Mouse (Mus musculus) embryonic facial prominence, embryonic 15.5 days (tissue): ENCODE measurements around the gene Hist1h2bh. TPM values are rescaled to one million over a fixed set of nuclear protein-coding genes. Genes with fewer than 3 reads are reported as not detected.

Experiments used
- ATAC-seq: fragments of 200-750 bp; cut with Nextera tagmentation; 2 replicates; pipeline ENCODE4 v1.8.0; 2017; ENCODE audit warnings: low read depth, moderate TSS enrichment; ENCODE audit not compliant: insufficient number of reproducible peaks, low FRiP score, low TSS enrichment
- H3K27ac ChIP-seq: fragments of 300-500 bp; sonication (generic); replicated peaks from 2 replicates; pipeline ENCODE4 v1.5.1; 2015; ENCODE audit warnings: mild to moderate bottlenecking, inconsistent platforms
- H3K27me3 ChIP-seq: fragments of 300-500 bp; sonication (generic); 2 replicates; pipeline ENCODE4 v1.6.1; 2015; ENCODE audit warnings: inconsistent platforms
- H3K36me3 ChIP-seq: fragments of 300-500 bp; sonication (generic); 2 replicates; pipeline ENCODE4 v1.6.1; 2015; ENCODE audit warnings: mild to moderate bottlenecking, inconsistent platforms
- H3K4me1 ChIP-seq: fragments of 300-500 bp; sonication (generic); 2 replicates; pipeline ENCODE4 v1.6.1; 2015; ENCODE audit warnings: inconsistent platforms
- H3K4me2 ChIP-seq: fragments of 300-500 bp; sonication (generic); replicated peaks from 2 replicates; pipeline ENCODE4 v1.6.1; 2015; ENCODE audit warnings: mild to moderate bottlenecking, inconsistent platforms
- H3K4me3 ChIP-seq: fragments of 300-500 bp; sonication (generic); replicated peaks from 2 replicates; pipeline ENCODE4 v1.5.1; 2015; ENCODE audit warnings: mild to moderate bottlenecking, inconsistent platforms
- H3K9ac ChIP-seq: fragments of 300-500 bp; sonication (generic); 2 replicates; pipeline ENCODE4 v1.6.1; 2015; ENCODE audit warnings: inconsistent platforms
- H3K9me3 ChIP-seq: fragments of 300-500 bp; sonication (generic); replicated peaks from 2 replicates; pipeline ENCODE4 v1.6.1; 2016; ENCODE audit warnings: inconsistent platforms
- WGBS: fragments of 180-500 bp; shearing (Covaris S2); methylation state at CpG from one replicate; pipeline ENCODE4 v1.1.7; 2015; 5-methylcytosine and 5-hydroxymethylcytosine counted together
- polyA plus RNA-seq: library from polyadenylated mRNA; unstranded; fragments of >200 nt; fragmentation: Nextera tagmentation; extraction: Ambion mirVana; gene quantifications from 2 replicates; pipeline ENCODE4 v1.2.1, GENCODE M21; 2015

The Hist1h2bh gene
- polyA plus RNA-seq, 1 experiment from 2014 or later, result 1.0 TPM

DNA sequence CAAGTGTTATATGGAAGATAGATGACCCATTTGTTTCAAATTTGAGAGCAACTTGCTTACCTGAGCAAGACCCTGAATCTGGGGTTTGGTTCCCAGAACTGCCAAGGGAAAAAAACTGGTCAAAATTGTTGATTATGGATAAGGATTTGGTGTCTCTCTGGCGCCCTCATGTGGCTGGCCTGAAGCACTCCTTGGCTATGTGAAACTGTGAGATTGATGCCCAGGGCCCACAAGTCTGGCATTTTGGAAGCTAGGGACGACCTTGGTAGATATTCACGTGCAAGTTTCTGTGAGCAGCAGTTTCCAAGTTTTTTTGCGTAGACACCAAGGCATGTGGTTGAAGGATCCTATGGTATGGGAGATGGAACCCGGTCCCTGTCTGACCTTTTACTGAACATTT, 18.5 kb downstream of the Hist1h2bh start:
- no peaks in the 10 kb centered on the region for H3K9me3 ChIP-seq
- H3K27ac ChIP-seq, result no peak overlapping the region
- no peak for ATAC-seq
- 5% methylated on average over 5 of the region's 5 CpGs for WGBS
- H3K4me1 ChIP-seq, result peaks cover 11% of the 10 kb centered on the region
- no peaks in the 10 kb centered on the region for H3K27me3 ChIP-seq
- H3K36me3 ChIP-seq, result no peaks in the 10 kb centered on the region
- no peak overlapping the region for H3K9ac ChIP-seq
- H3K4me2 ChIP-seq, result 0 out of 2 replicates have a peak overlapping the region, but pooled peaks have one; percentile 12
- H3K4me3 ChIP-seq, result no peak overlapping the region

DNA sequence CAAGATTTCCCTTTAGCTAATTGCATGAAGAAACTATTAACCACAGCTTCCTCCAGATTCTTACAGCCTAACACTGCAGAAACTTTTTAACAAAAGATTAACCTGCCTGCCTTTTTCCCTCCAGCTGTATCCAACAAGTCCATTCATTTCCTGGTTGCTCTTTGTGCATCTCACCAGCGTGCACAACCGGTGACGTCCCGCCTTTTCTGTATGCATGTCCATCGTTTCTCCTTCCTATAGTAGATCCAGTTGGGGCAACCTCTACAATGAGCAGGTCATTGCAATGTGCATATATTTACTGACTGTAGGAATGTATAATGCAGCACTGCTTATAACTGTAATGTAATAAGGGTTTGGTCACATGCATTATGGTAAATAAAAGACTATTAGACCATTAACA, 19.2 kb downstream of the Hist1h2bh start:
- Histone ChIP-seq H3K4me2 (no peak overlapping the region), H3K36me3 (no peaks in the 10 kb centered on the region), H3K27ac (no peak overlapping the region), H3K4me1 (peaks cover 8% of the 10 kb centered on the region), H3K9me3 (no peaks in the 10 kb centered on the region), H3K9ac (no peak overlapping the region), H3K27me3 (no peaks in the 10 kb centered on the region), H3K4me3 (no peak overlapping the region)
- 49% methylated on average over 5 of the region's 5 CpGs for WGBS
- ATAC-seq, result no peak

DNA sequence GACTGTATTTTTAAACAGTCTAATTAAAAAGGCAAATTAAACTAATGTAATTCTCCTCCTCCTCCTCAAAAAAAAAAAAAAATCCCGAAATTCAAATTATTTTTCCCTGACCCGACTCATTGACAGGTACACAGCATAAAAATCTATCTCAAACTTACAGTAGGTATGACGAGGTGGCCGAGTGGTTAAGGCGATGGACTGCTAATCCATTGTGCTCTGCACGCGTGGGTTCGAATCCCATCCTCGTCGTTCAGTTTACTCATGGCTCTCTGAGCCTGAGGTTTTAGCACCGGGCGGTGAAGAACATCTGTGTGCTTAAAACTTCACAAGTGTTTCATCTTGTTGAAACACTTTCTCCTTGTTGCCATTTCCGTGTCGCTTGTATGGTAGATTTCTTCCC, 21.5 kb downstream of the Hist1h2bh start:
- peak overlapping the region; percentile 10; the same call in 1 of the 2 replicates for H3K4me3 ChIP-seq

DNA sequence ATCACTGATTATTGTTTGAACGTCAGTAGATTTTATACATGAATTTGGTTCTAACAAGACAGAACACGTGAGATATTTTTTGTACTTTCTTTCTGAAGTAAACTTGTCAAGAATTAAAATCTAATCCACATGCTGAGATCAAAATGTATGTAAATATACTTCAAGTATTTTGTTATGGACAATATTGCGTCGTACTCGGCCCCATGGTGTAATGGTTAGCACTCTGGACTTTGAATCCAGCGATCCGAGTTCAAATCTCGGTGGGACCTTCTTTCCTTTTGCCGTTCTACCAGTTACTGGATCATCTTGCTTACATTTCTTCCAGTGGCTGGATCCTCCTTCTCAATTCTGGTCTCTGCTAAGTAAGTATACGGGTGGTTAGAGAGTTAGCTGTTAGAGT, 23.8 kb downstream of the Hist1h2bh start:
- no peaks in the 10 kb centered on the region for H3K27me3 ChIP-seq
- H3K4me2 ChIP-seq, result peak overlapping the region; percentile 82
- H3K9ac ChIP-seq, result no peak overlapping the region
- peak overlapping the region; percentile 78 for H3K27ac ChIP-seq
- 0 out of 2 replicates have a peak, but pooled peaks have one; percentile 41 for ATAC-seq
- H3K4me1 ChIP-seq, result 0 out of 2 replicates have a peak, but pooled peaks cover 5% of the 10 kb centered on the region
- H3K4me3 ChIP-seq, result peak overlapping the region; percentile 58
- no peaks in the 10 kb centered on the region for H3K9me3 ChIP-seq
- no peaks in the 10 kb centered on the region for H3K36me3 ChIP-seq
- 0% methylated on average over 10 of the region's 10 CpGs for WGBS

More for the DNA sequence above, 21.5 kb downstream of the Hist1h2bh start:
- peaks cover 5% of the 10 kb centered on the region for H3K4me1 ChIP-seq
- H3K36me3 ChIP-seq, result no peaks in the 10 kb centered on the region
- no peak overlapping the region for H3K9ac ChIP-seq
- 0 out of 2 replicates have a peak overlapping the region, but pooled peaks have one; percentile 8 for H3K4me2 ChIP-seq
- no peaks in the 10 kb centered on the region for H3K27me3 ChIP-seq
- H3K27ac ChIP-seq, result no peak overlapping the region
- no peak for ATAC-seq
- no peaks in the 10 kb centered on the region for H3K9me3 ChIP-seq
- WGBS, result 2% methylated on average over 14 of the region's 14 CpGs

DNA sequence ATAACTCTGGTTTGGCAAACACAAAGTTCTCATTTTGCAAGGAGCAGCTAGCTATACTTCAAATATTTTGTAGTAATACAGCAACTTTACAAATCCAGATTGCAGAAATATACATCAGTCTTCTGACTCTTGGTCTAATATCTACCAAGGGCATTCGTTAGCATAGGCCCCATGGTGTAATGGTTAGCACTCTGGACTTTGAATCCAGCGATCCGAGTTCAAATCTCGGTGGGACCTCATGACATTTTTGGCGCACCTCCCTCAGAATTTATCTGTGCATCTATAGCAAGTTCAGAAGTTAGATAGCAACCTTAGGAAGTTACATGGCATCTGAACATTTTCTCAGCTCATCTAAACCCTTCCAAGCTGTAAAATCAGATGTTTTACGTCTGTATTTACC, 24.3 kb downstream of the Hist1h2bh start:
- Histone ChIP-seq H3K4me2 (peak overlapping the region; percentile 82), H3K4me3 (peak overlapping the region; percentile 58), H3K27me3 (no peaks in the 10 kb centered on the region), H3K27ac (peak overlapping the region; percentile 78), H3K9ac (no peak overlapping the region), H3K36me3 (no peaks in the 10 kb centered on the region), H3K9me3 (no peaks in the 10 kb centered on the region), H3K4me1 (0 out of 2 replicates have a peak, but pooled peaks cover 5% of the 10 kb centered on the region)
- ATAC-seq, result 0 out of 2 replicates have a peak, but pooled peaks have one; percentile 31
- WGBS, result 0% methylated on average over 6 of the region's 6 CpGs

DNA sequence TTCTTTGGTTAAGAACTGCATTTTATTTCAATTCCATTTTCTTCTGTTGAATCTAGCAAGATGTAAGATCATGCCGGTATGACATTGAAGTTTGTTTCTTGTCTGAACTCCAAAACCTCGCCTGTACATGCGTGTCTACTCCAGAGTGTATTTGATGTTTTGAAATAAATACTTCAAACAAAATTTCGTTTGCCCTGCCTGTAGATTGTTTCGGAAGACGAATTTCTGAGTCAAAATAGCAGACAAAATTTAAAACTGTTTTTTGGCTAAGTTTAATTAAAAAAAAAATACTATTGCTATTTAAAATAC, 24.9 kb downstream of the Hist1h2bh start:
- Histone ChIP-seq H3K9ac (no peak overlapping the region), H3K4me2 (peak overlapping the region; percentile 82), H3K4me3 (peak overlapping the region; percentile 58), H3K27ac (peak overlapping the region; percentile 65), H3K27me3 (no peaks in the 10 kb centered on the region), H3K36me3 (no peaks in the 10 kb centered on the region), H3K4me1 (0 out of 2 replicates have a peak, but pooled peaks cover 5% of the 10 kb centered on the region), H3K9me3 (no peaks in the 10 kb centered on the region)
- ATAC-seq, result no peak
- WGBS, result 0% methylated on average over 6 of the region's 6 CpGs

DNA sequence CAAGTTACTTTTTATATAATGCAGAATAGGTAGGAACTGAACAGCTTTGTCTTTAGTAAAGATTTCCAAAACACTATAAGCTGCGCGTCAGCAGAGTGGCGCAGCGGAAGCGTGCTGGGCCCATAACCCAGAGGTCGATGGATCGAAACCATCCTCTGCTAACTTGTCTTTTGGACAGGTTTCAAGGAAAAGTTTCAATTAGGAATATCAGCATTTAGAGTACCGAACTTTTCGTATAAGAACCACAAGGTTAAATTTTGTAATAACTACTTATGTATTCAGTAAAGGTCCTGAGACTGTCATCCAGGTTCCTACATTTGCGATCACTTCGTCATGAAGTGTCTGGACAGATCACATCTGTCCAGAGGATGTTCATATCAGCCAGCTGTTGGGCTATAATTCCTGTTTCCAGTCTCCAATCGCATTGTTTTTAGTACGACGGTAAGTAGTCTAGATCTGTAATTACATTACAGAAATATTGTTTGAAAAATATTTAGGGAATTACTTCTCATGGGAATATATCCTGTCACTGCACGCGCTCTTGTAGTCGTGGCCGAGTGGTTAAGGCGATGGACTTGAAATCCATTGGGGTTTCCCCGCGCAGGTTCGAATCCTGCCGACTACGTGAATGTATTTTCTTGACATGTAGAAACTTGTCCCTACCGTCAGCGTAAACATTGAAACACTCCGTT, 25.4 kb downstream of the Hist1h2bh start:
- Histone ChIP-seq H3K9me3 (no peaks in the 10 kb centered on the region), H3K27ac (peak overlapping the region; percentile 86), H3K4me2 (peak overlapping the region; percentile 82), H3K9ac (0 out of 2 replicates have a peak overlapping the region, but pooled peaks have one; percentile 28), H3K27me3 (no peaks in the 10 kb centered on the region), H3K4me3 (peak overlapping the region; percentile 58), H3K4me1 (0 out of 2 replicates have a peak, but pooled peaks cover 5% of the 10 kb centered on the region), H3K36me3 (no peaks in the 10 kb centered on the region)
- WGBS, result under 1% methylated on average over 27 of the region's 27 CpGs
- ATAC-seq, result peak; percentile 87

DNA sequence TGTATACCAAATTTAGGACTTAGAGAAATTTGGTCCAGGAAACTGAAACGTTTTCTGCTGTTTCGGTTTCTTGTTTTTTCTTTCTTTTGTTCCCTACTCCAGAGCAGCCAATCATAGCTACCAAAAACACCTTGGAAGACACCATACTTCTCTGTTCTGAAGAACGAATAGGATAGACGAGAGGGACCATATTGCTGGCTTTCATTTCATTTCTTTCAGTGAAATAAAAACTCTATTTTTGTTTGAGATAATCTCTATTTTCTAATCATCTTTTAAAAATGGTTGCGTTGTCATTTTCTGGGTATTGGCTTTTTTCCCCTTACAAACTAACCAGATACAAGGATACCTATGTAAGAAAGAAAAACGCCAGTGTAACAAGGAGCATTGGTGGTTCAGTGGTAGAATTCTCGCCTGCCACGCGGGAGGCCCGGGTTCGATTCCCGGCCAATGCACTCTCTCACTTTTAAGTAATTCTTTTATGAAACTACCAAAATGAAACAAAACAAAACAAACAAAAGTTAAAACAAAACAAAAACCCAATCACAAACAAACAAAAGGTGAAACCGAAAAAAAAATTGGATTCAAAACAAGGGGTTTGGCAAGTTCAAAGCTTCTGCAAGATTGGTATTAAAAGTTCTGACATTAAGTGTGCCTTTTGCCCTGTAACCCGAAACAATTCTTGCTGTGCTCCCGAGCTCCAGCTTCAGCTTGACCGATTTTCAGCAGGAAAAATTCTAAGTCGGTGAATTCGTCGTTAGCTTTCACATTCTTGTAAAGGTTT, 26.2 kb downstream of the Hist1h2bh start:
- no peaks in the 10 kb centered on the region for H3K9me3 ChIP-seq
- peak overlapping the region; percentile 82 for H3K4me2 ChIP-seq
- no peak overlapping the region for H3K9ac ChIP-seq
- peak overlapping the region; percentile 86 for H3K27ac ChIP-seq
- H3K4me3 ChIP-seq, result peak overlapping the region; percentile 58
- no peaks in the 10 kb centered on the region for H3K36me3 ChIP-seq
- no peaks in the 10 kb centered on the region for H3K27me3 ChIP-seq
- ATAC-seq, result peak; percentile 63; the same call in 1 of the 2 replicates
- whole genome bisulfite sequencing, result under 1% methylated on average over 19 of the region's 19 CpGs
- 0 out of 2 replicates have a peak, but pooled peaks cover 5% of the 10 kb centered on the region for H3K4me1 ChIP-seq

DNA sequence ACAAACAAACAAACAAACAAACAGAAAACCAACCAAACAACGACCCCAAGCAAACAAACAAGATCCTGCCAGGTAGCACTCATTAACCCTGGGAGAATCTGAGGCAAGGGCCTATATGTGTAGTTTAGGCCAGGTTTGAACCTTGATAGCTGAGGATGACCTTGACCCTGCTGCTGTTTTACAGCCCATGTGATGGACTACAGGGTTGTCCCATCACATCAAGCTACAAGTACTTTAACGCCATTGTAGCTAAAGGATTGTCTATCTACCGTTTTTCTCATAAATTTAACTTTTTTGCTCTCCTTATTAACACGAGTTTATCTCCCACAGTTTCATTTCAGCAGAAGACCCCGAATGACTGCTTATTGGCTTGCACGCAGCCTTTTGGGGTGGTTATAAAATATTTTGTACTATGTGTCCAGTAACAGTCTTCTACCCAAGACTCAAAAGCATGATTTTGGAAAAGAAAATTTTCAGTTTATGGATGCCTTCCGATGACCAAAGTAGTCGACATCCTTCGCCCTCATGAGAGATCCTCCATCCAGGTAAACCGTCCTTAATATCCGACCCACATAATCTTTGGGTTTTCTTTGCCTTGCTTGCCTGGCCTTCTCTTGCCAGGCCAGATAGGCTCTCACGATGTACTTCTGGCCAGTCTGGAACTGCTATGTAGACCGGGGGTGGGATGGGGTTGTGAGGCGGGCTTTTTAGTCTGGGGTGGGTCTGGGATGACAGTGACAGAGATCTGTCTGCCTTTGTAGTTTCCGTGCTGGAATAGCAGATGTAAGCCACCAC, 27.2 kb downstream of the Hist1h2bh start:
- no peak for ATAC-seq
- no peak overlapping the region for H3K9ac ChIP-seq
- no peaks in the 10 kb centered on the region for H3K36me3 ChIP-seq
- 0 out of 2 replicates have a peak, but pooled peaks cover 5% of the 10 kb centered on the region for H3K4me1 ChIP-seq
- H3K9me3 ChIP-seq, result no peaks in the 10 kb centered on the region
- no peaks in the 10 kb centered on the region for H3K27me3 ChIP-seq
- H3K27ac ChIP-seq, result no peak overlapping the region
- peak overlapping the region; percentile 58 for H3K4me3 ChIP-seq
- WGBS, result 49% methylated on average over 15 of the region's 15 CpGs
- H3K4me2 ChIP-seq, result peak overlapping the region; percentile 45

DNA sequence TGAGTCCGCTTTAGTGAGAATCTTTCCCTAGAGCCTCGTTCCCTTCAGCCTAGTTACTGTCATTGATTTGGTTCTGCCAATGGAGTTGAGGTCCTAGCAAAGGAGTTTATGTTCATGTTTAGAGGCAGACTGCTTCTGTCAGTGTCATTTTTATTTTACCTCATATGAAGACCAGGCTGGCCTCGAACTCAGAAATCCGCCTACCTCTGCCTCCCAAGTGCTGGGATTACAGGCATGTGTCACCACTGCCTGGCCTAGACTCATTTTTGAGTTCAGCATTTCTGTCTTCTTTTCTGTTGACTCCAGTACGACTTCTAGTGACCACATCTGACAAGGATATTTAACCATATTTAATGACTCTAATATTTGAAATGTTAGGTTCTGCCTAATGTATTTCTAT, 27.9 kb downstream of the Hist1h2bh start:
- Histone ChIP-seq H3K9ac (no peak overlapping the region), H3K4me2 (no peak overlapping the region), H3K36me3 (no peaks in the 10 kb centered on the region), H3K4me1 (0 out of 2 replicates have a peak, but pooled peaks cover 5% of the 10 kb centered on the region), H3K9me3 (no peaks in the 10 kb centered on the region), H3K4me3 (no peak overlapping the region), H3K27me3 (no peaks in the 10 kb centered on the region), H3K27ac (no peak overlapping the region)
- 70% methylated on average over 5 of the region's 5 CpGs for WGBS
- no peak for ATAC-seq

DNA sequence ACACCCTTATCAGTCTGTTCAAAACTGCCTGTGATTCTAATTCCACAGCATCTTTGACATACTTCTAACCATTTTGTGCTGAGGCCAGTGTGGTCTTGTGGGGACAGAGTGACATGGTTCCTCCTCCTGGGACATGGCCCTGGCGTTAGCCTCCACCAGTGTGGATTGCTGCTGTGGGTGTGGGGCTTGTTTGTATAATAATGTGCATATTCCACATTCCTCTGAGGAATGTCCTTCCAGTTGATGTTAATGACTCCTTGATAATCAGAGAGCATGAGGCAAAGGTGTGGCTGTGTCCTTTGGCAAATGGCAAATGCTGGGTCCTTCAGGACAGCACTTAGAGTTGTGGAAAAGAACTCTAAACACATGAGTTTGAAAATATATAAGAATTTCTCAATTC, 29.7 kb downstream of the Hist1h2bh start:
- no peaks in the 10 kb centered on the region for H3K36me3 ChIP-seq
- WGBS, result 81% methylated on average over 1 of the region's 1 CpGs
- H3K9ac ChIP-seq, result no peak overlapping the region
- ATAC-seq, result no peak
- H3K4me2 ChIP-seq, result no peak overlapping the region
- H3K9me3 ChIP-seq, result no peaks in the 10 kb centered on the region
- no peaks in the 10 kb centered on the region for H3K27me3 ChIP-seq
- H3K4me3 ChIP-seq, result no peak overlapping the region
- H3K4me1 ChIP-seq, result 0 out of 2 replicates have a peak, but pooled peaks cover 5% of the 10 kb centered on the region
- H3K27ac ChIP-seq, result no peak overlapping the region
